Mouse (Mus musculus) skeletal muscle tissue, postnatal 0 days (tissue): ENCODE results near the gene Gpr149. TPM values are rescaled to one million over a fixed set of nuclear protein-coding genes. Genes with fewer than 3 reads are reported as not detected.

ENCODE experiments used
- polyA plus RNA-seq: library from polyadenylated mRNA; unstranded; fragments of >200 nt; fragmentation: Nextera tagmentation; extraction: Ambion mirVana; gene quantifications from 2 replicates; pipeline ENCODE4 v1.2.1, GENCODE M21; 2015

Gene Gpr149
- polyA plus RNA-seq: not detected in 2 replicates

GRCm38 (mm10) chr3:62604973-62605372 lies at the start of gene Gpr149:
Gene Gpr149, minus strand, starts transcription at chr3:62605140.

GRCm38 (mm10) chr3:62506488-62507205 lies 98.3 kb downstream of the Gpr149 start, which contains the start of gene Dhx36:
Gene Dhx36, minus strand, starts transcription at chr3:62507004.

Other genes with a start within 250 kb of the Gpr149 start
- gene Dhx36, start 98.1 kb downstream of the Gpr149 start, polyA plus RNA-seq: 10.8 and 12.7 TPM in 2 replicates